Mouse (Mus musculus) embryonic fibroblast, embryonic 13.5 days (primary cell): Measurements from ENCODE around the gene Ager.

ENCODE experiments used
- CTCF ChIP-seq: IDR thresholded peaks from 2 replicates; pipeline ENCODE4 v1.5.1; 2011; ENCODE audit warnings: mild to moderate bottlenecking, control low read depth, low read length, moderate library complexity, borderline replicate concordance; ENCODE audit not compliant: insufficient read depth
- POLR2A ChIP-seq: IDR thresholded peaks from 2 replicates; pipeline ENCODE4 v1.6.1; 2011; ENCODE audit warnings: low read depth, mild to moderate bottlenecking, control low read depth, low read length, moderate library complexity

- TF ChIP-seq CTCF (no peak), POLR2A (no peak)
Measured at GRCm38 (mm10) chr17:34562595-34562994, 35.1 kb upstream of the Ager start.
